Mouse (Mus musculus): ENCODE results near the gene Fetub. TPM values are rescaled to one million over a fixed set of nuclear protein-coding genes. Genes with fewer than 3 reads are reported as not detected.

The Fetub gene
- polyA plus RNA-seq, 1 experiment from 2014 or later, result not detected

Other genes with a start within 250 kb of the Fetub start
- gene Crygs, start 106.8 kb upstream of the Fetub start, polyA plus RNA-seq (2016; fragmentation: Nextera tagmentation; extraction: Ambion mirVana), result not detected in 2 replicates
- gene Tbccd1, start 60.7 kb upstream of the Fetub start, polyA plus RNA-seq (2016; fragmentation: Nextera tagmentation; extraction: Ambion mirVana), result 35.2 and 37.0 TPM in 2 replicates
- gene Dnajb11, start 60.5 kb upstream of the Fetub start, polyA plus RNA-seq (2016; fragmentation: Nextera tagmentation; extraction: Ambion mirVana), result 96.0 and 102 TPM in 2 replicates
- gene Ahsg, start 27.1 kb upstream of the Fetub start, polyA plus RNA-seq (2016; fragmentation: Nextera tagmentation; extraction: Ambion mirVana), result 0.25 and 0.33 TPM in 2 replicates
- gene Hrg, start 32.7 kb downstream of the Fetub start, polyA plus RNA-seq (2016; fragmentation: Nextera tagmentation; extraction: Ambion mirVana), result not detected in 2 replicates
- gene Kng2, start 111.1 kb downstream of the Fetub start, polyA plus RNA-seq (2016; fragmentation: Nextera tagmentation; extraction: Ambion mirVana), result not detected in 2 replicates
- 0.15 and 0.17 TPM in 2 replicates for gene Kng1, start 139.5 kb downstream of the Fetub start, polyA plus RNA-seq (2016; fragmentation: Nextera tagmentation; extraction: Ambion mirVana)
- 237 and 250 TPM in 2 replicates for gene Eif4a2, start 189.1 kb downstream of the Fetub start, polyA plus RNA-seq (2016; fragmentation: Nextera tagmentation; extraction: Ambion mirVana)
- 175 and 179 TPM in 2 replicates for gene Rfc4, start 209.4 kb downstream of the Fetub start, polyA plus RNA-seq (2016; fragmentation: Nextera tagmentation; extraction: Ambion mirVana)
- not detected in 2 replicates for gene Adipoq, start 228.2 kb downstream of the Fetub start, polyA plus RNA-seq (2016; fragmentation: Nextera tagmentation; extraction: Ambion mirVana)

All from limb, embryonic 12.5 days (tissue).